Mouse (Mus musculus) heart, embryonic 16.5 days (tissue): Measurements from ENCODE around the gene Mroh8. TPM values are rescaled to one million over a fixed set of nuclear protein-coding genes. Genes with fewer than 3 reads are reported as not detected.
"Not testable (repeated sequence)": the region's sequence is repeated elsewhere in the genome, so short reads cannot be mapped to it uniquely, and the experiment has no call there.

Experiments used
- ATAC-seq: fragments of 200-750 bp; cut with Nextera tagmentation; replicated peaks from 2 replicates; pipeline ENCODE4 v1.8.0; 2017; ENCODE audit warnings: moderate number of reproducible peaks; ENCODE audit not compliant: insufficient read depth, low FRiP score; ENCODE audit errors: extremely low read depth
- H3K27ac ChIP-seq: fragments of 300-500 bp; sonication (generic); 2 replicates; pipeline ENCODE4 v1.5.1; 2014; ENCODE audit warnings: mild to moderate bottlenecking, low read length, control low read depth, moderate library complexity
- H3K27me3 ChIP-seq: fragments of 300-500 bp; sonication (generic); 2 replicates; pipeline ENCODE4 v1.6.1; 2014; ENCODE audit warnings: low read length, mixed read lengths; ENCODE audit not compliant: control insufficient read depth, insufficient read depth
- H3K36me3 ChIP-seq: fragments of 300-500 bp; sonication (generic); 2 replicates; pipeline ENCODE4 v1.6.1; 2014; ENCODE audit not compliant: control insufficient read depth, insufficient read depth
- H3K4me1 ChIP-seq: fragments of 300-500 bp; sonication (generic); 2 replicates; pipeline ENCODE4 v1.6.1; 2014; ENCODE audit warnings: low read length, mixed read lengths; ENCODE audit not compliant: control insufficient read depth, insufficient read depth
- H3K4me2 ChIP-seq: fragments of 300-500 bp; sonication (generic); 2 replicates; pipeline ENCODE4 v1.6.1; 2014; ENCODE audit warnings: low read depth, mild to moderate bottlenecking, control low read depth, low read length
- H3K4me3 ChIP-seq: fragments of 300-500 bp; sonication (generic); 2 replicates; pipeline ENCODE4 v1.5.1; 2014; ENCODE audit warnings: mild to moderate bottlenecking, control low read depth, low read length
- H3K9ac ChIP-seq: fragments of 300-500 bp; sonication (generic); 2 replicates; pipeline ENCODE4 v1.6.1; 2014; ENCODE audit warnings: low read length, control low read depth
- H3K9me3 ChIP-seq: fragments of 300-500 bp; sonication (generic); replicated peaks from 2 replicates; pipeline ENCODE4 v1.6.1; 2016; ENCODE audit warnings: low read length; ENCODE audit not compliant: control insufficient read depth
- WGBS: fragments of 180-500 bp; shearing (Covaris S2); extraction: QIAGEN DNeasy Blood & Tissue Kit; methylation state at CpG from one replicate; pipeline ENCODE4 v1.1.7; 2014; 5-methylcytosine and 5-hydroxymethylcytosine counted together
- polyA plus RNA-seq: library from polyadenylated mRNA; unstranded; fragments of >200 nt; fragmentation: Nextera tagmentation; extraction: Ambion mirVana; gene quantifications from 2 replicates; pipeline ENCODE4 v1.2.1, GENCODE M21; 2015

Gene Mroh8
- polyA plus RNA-seq, 1 experiment from 2014 or later, result 0.59 TPM

DNA sequence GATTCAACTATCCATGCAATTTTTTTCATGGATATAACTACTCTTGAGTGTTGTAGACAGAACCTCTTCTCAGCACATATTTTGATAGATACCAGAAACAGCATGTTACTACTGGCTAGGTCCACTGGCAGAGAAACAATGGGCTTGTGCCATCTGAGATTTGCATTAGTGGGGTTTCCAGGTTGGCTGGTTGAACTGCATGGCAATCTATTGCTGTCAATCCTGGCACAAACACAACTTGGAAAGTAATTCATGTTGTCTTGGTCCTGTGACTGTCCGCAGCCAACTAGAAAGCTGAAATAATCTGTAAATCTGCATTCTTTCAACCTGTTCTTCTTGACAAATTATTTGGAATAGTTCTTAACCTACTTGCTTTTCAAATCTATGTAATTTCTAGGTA, 16.2 kb downstream of the Mroh8 start:
- no peak overlapping the region for H3K27ac ChIP-seq
- H3K36me3 ChIP-seq, result no peaks in the 10 kb centered on the region
- H3K9ac ChIP-seq, result no peak overlapping the region
- H3K4me3 ChIP-seq, result no peak overlapping the region
- no peaks in the 10 kb centered on the region for H3K4me1 ChIP-seq
- H3K27me3 ChIP-seq, result no peaks in the 10 kb centered on the region
- WGBS, result 87% methylated on average over 1 of the region's 1 CpGs
- H3K9me3 ChIP-seq, result no peaks in the 10 kb centered on the region
- ATAC-seq, result no peak
- no peak overlapping the region for H3K4me2 ChIP-seq

DNA sequence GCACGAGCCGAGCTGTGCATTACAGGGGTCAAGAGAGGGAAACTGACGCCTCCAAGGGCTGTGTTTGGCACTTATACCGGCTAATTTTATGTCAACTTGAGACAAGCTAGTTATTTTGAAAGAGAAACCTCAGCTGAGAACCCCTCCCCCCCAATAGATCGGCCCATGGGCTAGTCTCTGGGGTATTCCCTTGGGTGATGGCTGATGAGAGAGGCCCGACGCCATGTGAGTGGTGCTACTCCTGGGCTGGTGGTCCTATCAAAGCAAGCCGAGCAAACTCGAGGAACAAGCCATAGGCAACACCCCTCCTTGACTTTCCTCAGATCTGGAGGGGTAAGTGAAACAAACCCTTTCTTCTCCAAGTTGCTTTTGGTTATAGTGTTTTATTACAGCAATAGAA, 16.8 kb downstream of the Mroh8 start:
- H3K4me1 ChIP-seq, result no peaks in the 10 kb centered on the region
- H3K27me3 ChIP-seq, result no peaks in the 10 kb centered on the region
- H3K36me3 ChIP-seq, result no peaks in the 10 kb centered on the region
- ATAC-seq, result no peak
- WGBS, result 63% methylated on average over 9 of the region's 9 CpGs
- no peaks in the 10 kb centered on the region for H3K9me3 ChIP-seq
- H3K4me2 ChIP-seq, result no peak overlapping the region
- H3K27ac ChIP-seq, result no peak overlapping the region
- H3K9ac ChIP-seq, result no peak overlapping the region
- H3K4me3 ChIP-seq, result no peak overlapping the region

- no peak overlapping the region for H3K4me2 ChIP-seq
- H3K9ac ChIP-seq, result no peak overlapping the region
- no peak for ATAC-seq
- H3K27me3 ChIP-seq, result no peaks in the 10 kb centered on the region
- no peaks in the 10 kb centered on the region for H3K4me1 ChIP-seq
- no peaks in the 10 kb centered on the region for H3K9me3 ChIP-seq
- no peaks in the 10 kb centered on the region for H3K36me3 ChIP-seq
- H3K27ac ChIP-seq, result no peak overlapping the region
- no peak overlapping the region for H3K4me3 ChIP-seq
- 74% methylated on average over 5 of the region's 5 CpGs for WGBS
Observed at GRCm38 (mm10) chr2:157261930-157262329, 17.4 kb downstream of the Mroh8 start.

- Histone ChIP-seq H3K36me3 (no peaks in the 10 kb centered on the region), H3K4me3 (no peak overlapping the region), H3K4me1 (no peaks in the 10 kb centered on the region), H3K9me3 (no peaks in the 10 kb centered on the region), H3K27me3 (no peaks in the 10 kb centered on the region), H3K9ac (no peak overlapping the region), H3K27ac (no peak overlapping the region), H3K4me2 (no peak overlapping the region)
- no peak for ATAC-seq
- WGBS, result 2% methylated on average over 5 of the region's 5 CpGs
Observed at GRCm38 (mm10) chr2:157259720-157260119, 19.6 kb downstream of the Mroh8 start.

- H3K4me1 ChIP-seq, result no peaks in the 10 kb centered on the region
- H3K27ac ChIP-seq, result no peak overlapping the region
- no peak for ATAC-seq
- no peak overlapping the region for H3K4me3 ChIP-seq
- no peak overlapping the region for H3K9ac ChIP-seq
- no peak overlapping the region for H3K4me2 ChIP-seq
- no peaks in the 10 kb centered on the region for H3K27me3 ChIP-seq
- H3K36me3 ChIP-seq, result no peaks in the 10 kb centered on the region
- H3K9me3 ChIP-seq, result no peaks in the 10 kb centered on the region
Observed at GRCm38 (mm10) chr2:157248111-157248510, 31.2 kb downstream of the Mroh8 start.

- H3K4me3 ChIP-seq, result no peak overlapping the region
- no peak overlapping the region for H3K9ac ChIP-seq
- H3K27ac ChIP-seq, result no peak overlapping the region
- WGBS, result 59% methylated on average over 2 of the region's 2 CpGs
- H3K36me3 ChIP-seq, result no peaks in the 10 kb centered on the region
- no peak for ATAC-seq
- H3K4me2 ChIP-seq, result no peak overlapping the region
- H3K27me3 ChIP-seq, result no peaks in the 10 kb centered on the region
- no peaks in the 10 kb centered on the region for H3K4me1 ChIP-seq
- H3K9me3 ChIP-seq, result no peaks in the 10 kb centered on the region
Observed at GRCm38 (mm10) chr2:157245603-157246002, 33.7 kb downstream of the Mroh8 start.

- no peak overlapping the region for H3K9ac ChIP-seq
- H3K4me3 ChIP-seq, result no peak overlapping the region
- no peaks in the 10 kb centered on the region for H3K9me3 ChIP-seq
- no peak for ATAC-seq
- no peaks in the 10 kb centered on the region for H3K4me1 ChIP-seq
- H3K27me3 ChIP-seq, result no peaks in the 10 kb centered on the region
- H3K27ac ChIP-seq, result no peak overlapping the region
- no peak overlapping the region for H3K4me2 ChIP-seq
- 41% methylated on average over 5 of the region's 5 CpGs for WGBS
- H3K36me3 ChIP-seq, result no peaks in the 10 kb centered on the region
Observed at GRCm38 (mm10) chr2:157245001-157245400, 34.3 kb downstream of the Mroh8 start.

- no peak for ATAC-seq
- Histone ChIP-seq H3K4me2 (no peak overlapping the region), H3K9me3 (no peaks in the 10 kb centered on the region), H3K27me3 (no peaks in the 10 kb centered on the region), H3K36me3 (no peaks in the 10 kb centered on the region), H3K9ac (no peak overlapping the region), H3K27ac (no peak overlapping the region), H3K4me3 (no peak overlapping the region), H3K4me1 (no peaks in the 10 kb centered on the region)
- WGBS, result 94% methylated on average over 8 of the region's 8 CpGs
Observed at GRCm38 (mm10) chr2:157235946-157236345, 43.4 kb downstream of the Mroh8 start.

- H3K27me3 ChIP-seq, H3K9me3 ChIP-seq, ATAC-seq, H3K4me2 ChIP-seq, H3K27ac ChIP-seq, H3K36me3 ChIP-seq, H3K4me1 ChIP-seq, H3K9ac ChIP-seq, H3K4me3 ChIP-seq: not testable (repeated sequence)
- 79% methylated on average over 3 of the region's 3 CpGs for WGBS
Observed at GRCm38 (mm10) chr2:157221916-157222315, 57.4 kb downstream of the Mroh8 start.

DNA sequence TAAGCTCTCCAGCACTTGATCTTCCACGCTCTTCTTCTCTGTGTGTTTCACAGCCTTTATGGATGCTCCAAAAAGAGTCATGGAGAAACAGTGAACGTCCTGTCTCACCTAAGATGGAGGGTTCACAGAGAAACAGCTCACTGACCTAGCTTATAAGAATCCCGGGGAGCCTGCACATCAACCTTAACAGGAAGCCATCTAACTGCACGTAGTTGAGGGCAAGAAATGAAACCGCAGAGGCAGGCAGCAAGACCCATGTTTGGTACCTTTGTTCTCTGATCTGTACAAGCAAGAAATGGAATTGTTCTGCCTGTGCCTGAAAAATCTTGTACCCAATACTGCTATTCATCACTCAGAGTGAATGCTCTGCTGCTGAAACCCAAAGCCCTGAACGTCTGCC, 59.2 kb downstream of the Mroh8 start:
- H3K4me1 ChIP-seq, result 0 out of 2 replicates have a peak, but pooled peaks cover 1% of the 10 kb centered on the region
- 79% methylated on average over 6 of the region's 6 CpGs for WGBS
- no peaks in the 10 kb centered on the region for H3K9me3 ChIP-seq
- no peak overlapping the region for H3K4me2 ChIP-seq
- no peaks in the 10 kb centered on the region for H3K36me3 ChIP-seq
- no peak for ATAC-seq
- H3K9ac ChIP-seq, result no peak overlapping the region
- H3K27ac ChIP-seq, result no peak overlapping the region
- no peaks in the 10 kb centered on the region for H3K27me3 ChIP-seq
- no peak overlapping the region for H3K4me3 ChIP-seq
